Mouse (Mus musculus) layer of hippocampus, postnatal 36 days (tissue): ENCODE data around the gene Smtnl2. TPM values are rescaled to one million over a fixed set of nuclear protein-coding genes. Genes with fewer than 3 reads are reported as not detected.
A peak's percentile ranks its signal among the peaks of the same experiment; 100 is the strongest.
"Not testable (repeated sequence)": the region's sequence is repeated elsewhere in the genome, so short reads cannot be mapped to it uniquely, and the experiment has no call there.

ENCODE experiments used
- DNase-seq, 2 experiments: peaks; one replicate each; pipeline ENCODE4 v3.0.0; 2022
- microRNA-seq, 2 experiments: library from miRNA; unstranded; fragments of <30 nt; microRNA quantifications; one replicate each; pipeline ENCODE4 v1.2.0; 2021
- total RNA-seq, 2 experiments: library from RNA; stranded (reverse); gene quantifications; 2 replicates each; pipeline ENCODE4 v1.2.3; 2021

Smtnl2 gene
- total RNA-seq, 2 experiments from 2014 or later = 1.5 to 2.7 TPM

DNA sequence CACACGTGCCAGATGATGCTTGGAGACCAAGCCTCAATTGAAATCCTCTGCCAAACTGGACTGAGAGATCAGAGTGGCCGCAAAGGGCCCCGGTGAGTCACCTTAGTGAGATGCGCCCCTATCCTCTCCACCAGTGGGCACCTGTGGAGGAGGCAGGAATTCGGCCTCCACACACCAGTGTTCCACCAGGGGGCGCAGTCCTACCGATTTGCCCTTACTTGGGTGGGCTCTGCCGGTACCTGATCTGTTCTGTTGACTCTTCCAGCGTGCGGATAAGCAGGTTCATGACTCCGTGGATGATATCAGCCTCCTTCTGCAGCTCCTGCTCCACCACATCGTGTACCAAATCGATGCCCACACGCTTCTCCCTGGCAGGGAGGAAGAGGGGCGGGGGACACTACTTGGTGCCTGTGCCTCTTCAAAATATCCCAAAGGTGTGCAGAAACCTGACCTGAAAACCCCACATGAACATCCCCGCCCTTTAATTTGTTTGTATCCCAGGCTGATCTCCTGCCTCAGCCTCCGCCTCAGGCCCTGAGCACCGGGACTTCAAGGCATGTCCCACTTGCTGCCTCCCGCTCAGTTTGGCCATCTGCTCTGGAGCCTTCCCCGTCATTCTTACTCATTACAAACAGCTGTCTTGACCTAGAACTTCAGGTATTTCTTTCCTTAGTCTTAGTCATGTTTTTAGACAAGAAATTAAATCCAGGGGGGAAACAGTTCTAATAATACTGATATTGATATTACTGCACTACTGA, 56.4 kb downstream of the Smtnl2 start:
- DNase-seq = peak; percentile 68 to 73

- DNase-seq = no peak
Measured at GRCm38 (mm10) chr11:72353186-72353585, 58.3 kb downstream of the Smtnl2 start.

DNA sequence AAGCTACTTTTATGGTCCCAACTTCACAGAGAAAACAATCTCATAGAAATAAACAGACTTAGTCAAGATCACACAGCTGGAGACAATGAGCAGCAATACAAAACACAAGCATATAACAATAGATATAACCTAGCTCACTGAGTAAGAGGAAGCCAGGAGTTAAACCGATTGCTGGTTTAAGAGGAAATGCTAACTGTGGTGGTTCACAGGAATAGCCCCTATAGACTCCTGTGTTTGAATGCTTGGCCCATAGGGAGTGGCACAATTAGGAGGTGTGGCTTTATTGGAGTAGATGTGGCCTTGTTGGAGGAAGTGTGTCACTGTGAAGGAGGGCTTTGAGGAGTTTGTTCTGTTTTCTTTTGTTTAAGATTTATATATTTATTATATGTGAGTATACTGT, 59.2 kb downstream of the Smtnl2 start:
- no peak for DNase-seq

GRCm38 (mm10) chr11:72349652-72350051, 61.9 kb downstream of the Smtnl2 start:
- no peak for DNase-seq

- DNase-seq = peak in 1 of 2 experiments; percentile 59
Measured at GRCm38 (mm10) chr11:72349016-72349415, 62.5 kb downstream of the Smtnl2 start.

DNA sequence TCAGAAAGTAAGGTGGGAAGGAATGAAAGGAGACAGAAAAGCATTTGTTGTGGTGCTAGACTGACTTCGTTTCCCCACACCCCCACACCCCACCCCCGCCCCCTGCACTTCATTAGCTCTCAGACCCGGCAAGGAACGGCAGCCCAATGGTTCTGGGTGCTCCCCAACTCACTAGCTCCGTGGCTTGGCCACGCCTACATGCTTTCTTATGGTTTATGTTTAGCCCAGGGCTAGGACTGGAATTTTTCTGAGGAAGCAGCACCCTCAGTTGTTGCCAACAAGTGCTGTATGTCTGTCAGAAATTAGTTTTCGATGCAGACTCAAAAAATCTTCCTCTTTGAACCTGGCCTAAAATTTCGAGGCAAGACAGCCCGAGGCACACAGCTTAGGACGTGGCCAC, 63.0 kb downstream of the Smtnl2 start:
- no peak for DNase-seq

- DNase-seq = no peak
Measured at GRCm38 (mm10) chr11:72344486-72344885, 67.0 kb downstream of the Smtnl2 start.

DNA sequence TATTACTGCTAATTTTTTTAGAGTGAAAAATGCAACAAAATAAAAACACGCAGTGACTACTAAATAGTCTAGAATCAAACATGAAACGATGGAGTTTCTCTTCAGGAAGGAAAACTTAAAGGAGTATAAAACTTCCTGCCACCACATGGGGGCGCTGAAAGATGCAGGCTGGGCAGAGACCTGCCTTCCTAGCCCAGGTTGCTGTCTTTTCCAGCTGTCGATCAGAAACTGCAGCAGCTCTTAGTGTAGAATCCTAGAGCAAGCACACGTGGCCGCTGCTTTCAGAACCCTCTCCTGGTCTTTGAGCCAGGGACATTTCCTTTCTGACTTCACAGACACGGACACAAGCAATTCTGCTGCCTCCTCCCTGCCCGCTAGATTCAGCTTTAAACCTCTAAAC, 67.6 kb downstream of the Smtnl2 start:
- DNase-seq = no peak

DNA sequence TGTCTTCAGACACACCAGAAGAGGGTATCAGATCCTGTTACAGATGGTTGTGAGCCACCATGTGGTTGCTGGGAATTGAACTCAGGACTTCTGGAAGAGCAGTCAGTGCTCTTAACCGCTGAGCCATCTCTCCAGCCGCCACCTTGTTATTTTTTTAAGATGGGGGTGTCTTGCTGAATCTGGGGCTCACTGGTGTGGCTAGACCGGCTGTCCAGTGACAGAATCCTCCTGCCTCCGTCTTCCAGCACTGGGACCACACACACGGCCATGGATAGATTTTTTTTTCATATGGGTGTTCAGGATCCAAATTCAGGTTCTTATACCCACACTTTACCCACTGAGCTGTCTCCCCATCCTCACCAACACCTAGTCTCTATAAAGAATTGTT, 68.3 kb downstream of the Smtnl2 start:
- DNase-seq = not testable (repeated sequence)

DNA sequence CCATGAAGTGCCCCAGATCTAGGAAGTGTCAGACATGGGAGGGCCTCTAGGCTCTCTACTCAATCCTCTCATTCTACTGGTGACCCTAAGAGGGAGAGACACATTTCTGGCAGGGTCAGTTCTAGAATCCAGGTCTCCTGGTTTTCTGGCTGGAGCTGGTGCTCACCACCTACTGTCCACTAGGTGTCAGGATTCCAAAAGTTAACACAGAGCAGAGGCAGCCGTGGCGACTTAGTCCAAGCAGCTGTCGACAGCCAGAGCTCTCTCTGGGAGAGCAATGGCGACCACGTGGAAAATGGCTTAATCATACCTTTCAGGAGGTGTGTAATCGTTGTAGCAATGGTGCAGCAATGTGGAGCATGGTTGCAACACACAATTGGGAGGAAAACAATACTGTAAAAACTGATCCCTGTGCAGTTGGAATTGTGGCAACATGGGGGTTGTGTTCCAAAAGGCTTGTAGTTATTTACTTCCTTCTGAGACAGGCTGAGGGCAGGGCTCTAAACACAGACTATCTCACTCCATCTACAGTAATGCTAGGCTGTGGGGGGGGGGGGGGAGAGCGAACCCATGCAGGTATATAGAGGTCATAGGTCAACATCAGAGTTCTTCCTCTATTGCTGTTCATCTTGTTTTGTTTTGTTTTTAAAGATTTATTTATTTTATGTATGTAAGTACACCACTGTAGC, 68.8 kb downstream of the Smtnl2 start:
- DNase-seq = peak; percentile 48 to 56

DNA sequence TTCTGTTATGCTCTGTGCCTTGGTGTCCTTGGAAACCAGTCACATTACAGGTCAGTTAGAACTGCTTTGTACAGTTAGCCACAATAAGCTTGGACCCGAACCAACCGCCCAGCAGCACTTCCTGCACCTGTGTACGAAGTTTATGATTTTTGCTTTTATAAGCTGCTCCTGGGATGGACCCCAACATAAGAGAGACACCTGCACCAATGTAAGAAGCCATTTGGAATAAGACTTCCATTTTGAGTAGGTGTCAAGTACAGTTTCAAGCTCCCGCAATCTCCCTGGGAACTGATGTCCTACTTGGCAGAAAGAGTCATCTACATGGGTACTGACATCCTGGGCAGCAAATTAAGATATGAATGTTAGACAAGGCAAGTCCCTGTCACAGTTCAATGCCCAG, 71.8 kb downstream of the Smtnl2 start:
- no peak for DNase-seq

Small RNA genes within 50 kb of the gene (microRNA-seq; reads per million reads assigned to microRNA genes)
- gene Mir6338 = 0 reads per million in 2 experiments

Other genes starting within 250 kb of the Smtnl2 start
- gene Gm43951, start 204.9 kb downstream of the Smtnl2 start, total RNA-seq = 10 to 100 TPM; 11.7 to 12.4 TPM
- gene 4933427D14Rik, start 204.3 kb downstream of the Smtnl2 start, total RNA-seq = 10 to 100 TPM; 25.5 to 30.7 TPM
- gene Txndc17, start 204.2 kb downstream of the Smtnl2 start, total RNA-seq = 10 to 100 TPM; 33.0 to 36.4 TPM
- gene Med31, start 196.1 kb downstream of the Smtnl2 start, total RNA-seq = 10 to 100 TPM; 12.6 to 15.8 TPM
- gene Slc13a5, start 144.5 kb downstream of the Smtnl2 start, total RNA-seq = 1 to 10 TPM; 6.5 to 6.9 TPM
- gene Xaf1, start 110.1 kb downstream of the Smtnl2 start, total RNA-seq = 1 to 10 TPM; 3.6 to 5.8 TPM
- not detected for gene Fbxo39, start 97.3 kb downstream of the Smtnl2 start, total RNA-seq
- 1 to 10 TPM; 2.2 to 3.1 TPM for gene Tekt1, start 49.3 kb downstream of the Smtnl2 start, total RNA-seq
- not detected for gene Ggt6, start 23.8 kb upstream of the Smtnl2 start, total RNA-seq
- 10 to 100 TPM; 51.3 to 52.2 TPM for gene Mybbp1a, start 29.6 kb upstream of the Smtnl2 start, total RNA-seq
- 100 to 1,000 TPM in 1 of 2 experiments, 10 to 100 TPM in 1; 91.4 to 129 TPM for gene Spns2, start 78.2 kb upstream of the Smtnl2 start, total RNA-seq
- under 1 TPM; 0.25 to 0.30 TPM for gene Spns3, start 138.8 kb upstream of the Smtnl2 start, total RNA-seq
- 10 to 100 TPM; 47.7 to 49.7 TPM for gene Ube2g1, start 195.6 kb upstream of the Smtnl2 start, total RNA-seq